Mouse (Mus musculus) heart, embryonic 13.5 days (tissue): Measurements from ENCODE around the gene Phlpp2. TPM values are rescaled to one million over a fixed set of nuclear protein-coding genes. Genes with fewer than 3 reads are reported as not detected.
A peak's percentile ranks its signal among the peaks of the same experiment; 100 is the strongest.

Source experiments
- ATAC-seq: fragments of 200-750 bp; cut with Nextera tagmentation; 2 replicates; pipeline ENCODE4 v1.8.0; 2017; ENCODE audit warnings: moderate TSS enrichment; ENCODE audit not compliant: insufficient number of reproducible peaks, low FRiP score, low TSS enrichment; ENCODE audit errors: extremely low read depth
- H3K27ac ChIP-seq: fragments of 300-500 bp; sonication (generic); replicated peaks from 2 replicates; pipeline ENCODE4 v1.5.1; 2015; ENCODE audit warnings: moderate library complexity, mild to moderate bottlenecking, inconsistent platforms
- H3K27me3 ChIP-seq: fragments of 300-500 bp; sonication (generic); replicated peaks from 2 replicates; pipeline ENCODE4 v1.6.1; 2015; ENCODE audit warnings: mild to moderate bottlenecking, inconsistent platforms
- H3K36me3 ChIP-seq: fragments of 300-500 bp; sonication (generic); 2 replicates; pipeline ENCODE4 v1.6.1; 2015; ENCODE audit warnings: mild to moderate bottlenecking, inconsistent platforms
- H3K4me1 ChIP-seq: fragments of 300-500 bp; sonication (generic); 2 replicates; pipeline ENCODE4 v1.6.1; 2015; ENCODE audit warnings: inconsistent platforms
- H3K4me2 ChIP-seq: fragments of 300-500 bp; sonication (generic); 2 replicates; pipeline ENCODE4 v1.6.1; 2015; ENCODE audit warnings: inconsistent platforms, mild to moderate bottlenecking, moderate library complexity
- H3K4me3 ChIP-seq: fragments of 300-500 bp; sonication (generic); 2 replicates; pipeline ENCODE4 v1.5.1; 2015; ENCODE audit warnings: moderate library complexity, mild to moderate bottlenecking, inconsistent platforms
- H3K9ac ChIP-seq: fragments of 300-500 bp; sonication (generic); 2 replicates; pipeline ENCODE4 v1.6.1; 2015; ENCODE audit warnings: inconsistent platforms, mild to moderate bottlenecking, moderate library complexity
- H3K9me3 ChIP-seq: fragments of 300-500 bp; sonication (generic); 2 replicates; pipeline ENCODE4 v1.6.1; 2016; ENCODE audit warnings: inconsistent platforms
- WGBS: fragments of 180-500 bp; shearing (Covaris S2); methylation state at CpG from one replicate; pipeline ENCODE4 v1.1.7; 2015; ENCODE audit warnings: mixed read lengths; 5-methylcytosine and 5-hydroxymethylcytosine counted together
- polyA plus RNA-seq: library from polyadenylated mRNA; unstranded; fragments of >200 nt; fragmentation: Nextera tagmentation; extraction: Ambion mirVana; gene quantifications from 2 replicates; pipeline ENCODE4 v1.2.1, GENCODE M21; 2015

The Phlpp2 gene
- polyA plus RNA-seq: 1.7 and 1.8 TPM in 2 replicates

DNA sequence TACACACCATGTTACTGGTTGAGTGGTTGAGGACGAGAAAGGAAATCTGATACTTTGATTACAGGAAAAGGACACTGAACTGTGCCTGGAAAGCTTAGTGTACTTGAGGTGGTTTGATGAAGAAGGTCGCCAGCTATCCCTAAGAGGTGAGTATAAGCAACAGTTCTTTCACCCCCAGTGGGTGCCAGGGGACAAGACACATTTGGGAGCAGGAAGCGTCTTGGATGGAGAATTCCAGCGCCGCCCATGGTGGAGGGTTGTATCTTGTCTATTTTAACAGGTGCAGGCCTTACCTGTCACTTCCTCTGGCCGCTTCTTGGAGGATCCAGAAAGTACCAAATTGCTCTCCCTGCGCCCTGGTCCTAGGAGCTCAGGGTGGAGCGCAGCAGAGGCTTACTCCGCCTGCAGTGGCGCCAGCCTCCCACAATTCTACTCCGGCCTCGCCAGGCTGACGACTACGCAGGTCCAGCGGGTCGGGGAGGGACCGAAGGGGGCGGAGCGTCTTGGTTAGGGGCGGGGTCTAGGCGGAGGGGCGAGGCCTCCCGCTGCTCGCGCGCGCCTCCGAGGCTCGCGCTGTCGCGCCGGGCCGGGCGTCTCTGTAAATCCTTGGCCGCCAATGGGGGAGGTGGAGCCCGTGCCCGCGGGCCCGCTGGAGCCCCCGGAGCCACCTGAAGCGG lies at the start of gene Phlpp2:
Phlpp2 (plus strand) TSS at position 540 of the 677 bp plus-strand sequence.
- Histone ChIP-seq H3K36me3 (peaks cover 8% of the 10 kb centered on the region; the same call in 1 of the 2 replicates), H3K9me3 (no peaks in the 10 kb centered on the region), H3K4me1 (peaks cover 16% of the 10 kb centered on the region), H3K4me2 (peak within 1 kb of the TSS; percentile 95), H3K27me3 (no peaks in the 10 kb centered on the region), H3K27ac (peak within 1 kb of the TSS; percentile 84), H3K4me3 (peak within 1 kb of the TSS; percentile 89), H3K9ac (peak within 1 kb of the TSS; percentile 92)
- peak; percentile 97 for ATAC-seq
- under 1% methylated on average over 42 of the region's 42 CpGs for WGBS

DNA sequence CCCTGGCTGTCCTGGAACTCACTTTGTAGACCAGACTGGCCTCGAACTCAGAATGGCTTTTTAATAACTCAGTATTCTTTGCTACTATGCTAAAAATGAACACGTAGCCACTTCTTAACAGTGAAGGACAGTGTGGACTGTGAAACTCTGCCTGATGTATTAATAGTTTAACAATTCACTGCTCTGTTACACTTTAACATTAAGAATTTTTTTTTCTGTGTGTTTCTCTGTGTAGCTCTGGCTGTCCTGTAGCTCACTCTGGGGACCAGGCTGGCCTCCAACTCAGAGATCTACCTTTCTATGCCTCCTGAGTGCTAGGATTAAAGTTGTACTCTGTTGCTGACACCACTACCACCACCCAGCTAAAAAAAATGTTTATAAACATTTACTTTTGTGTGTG lies 44.8 kb upstream of the Phlpp2 start:
- H3K27me3 ChIP-seq: no peaks in the 10 kb centered on the region
- no peak overlapping the region for H3K4me3 ChIP-seq
- no peaks in the 10 kb centered on the region for H3K9me3 ChIP-seq
- H3K9ac ChIP-seq: no peak overlapping the region
- WGBS: 92% methylated on average over 2 of the region's 2 CpGs
- peaks cover 43% of the 10 kb centered on the region for H3K36me3 ChIP-seq
- ATAC-seq: no peak
- H3K4me2 ChIP-seq: no peak overlapping the region
- H3K27ac ChIP-seq: no peak overlapping the region
- peaks cover 4% of the 10 kb centered on the region; the same call in 1 of the 2 replicates for H3K4me1 ChIP-seq

DNA sequence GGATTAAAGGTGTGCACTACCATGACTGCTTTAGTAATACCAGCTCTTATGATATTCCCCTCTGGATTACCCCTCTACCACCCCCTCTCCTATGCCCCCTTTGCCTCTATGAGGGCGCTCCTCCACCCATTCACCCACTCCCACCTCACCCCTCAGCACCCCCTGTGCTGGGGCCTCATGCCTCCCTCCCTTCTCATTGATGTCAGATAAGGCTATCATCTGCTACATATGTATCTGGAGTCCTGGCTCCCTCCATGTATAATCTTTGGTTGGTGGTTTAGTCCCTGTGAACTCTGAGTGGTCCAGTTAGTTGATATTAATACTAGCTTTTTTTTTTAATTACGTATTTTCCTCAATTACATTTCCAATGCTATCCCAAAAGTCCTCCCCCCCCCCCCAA lies 28.5 kb upstream of the Phlpp2 start:
- ATAC-seq: no peak
- peaks cover 79% of the 10 kb centered on the region for H3K36me3 ChIP-seq
- H3K4me1 ChIP-seq: no peaks in the 10 kb centered on the region
- H3K27ac ChIP-seq: no peak overlapping the region
- H3K9me3 ChIP-seq: no peaks in the 10 kb centered on the region
- WGBS: 89% methylated on average over 2 of the region's 2 CpGs
- H3K9ac ChIP-seq: no peak overlapping the region
- H3K27me3 ChIP-seq: no peaks in the 10 kb centered on the region
- no peak overlapping the region for H3K4me3 ChIP-seq
- no peak overlapping the region for H3K4me2 ChIP-seq

DNA sequence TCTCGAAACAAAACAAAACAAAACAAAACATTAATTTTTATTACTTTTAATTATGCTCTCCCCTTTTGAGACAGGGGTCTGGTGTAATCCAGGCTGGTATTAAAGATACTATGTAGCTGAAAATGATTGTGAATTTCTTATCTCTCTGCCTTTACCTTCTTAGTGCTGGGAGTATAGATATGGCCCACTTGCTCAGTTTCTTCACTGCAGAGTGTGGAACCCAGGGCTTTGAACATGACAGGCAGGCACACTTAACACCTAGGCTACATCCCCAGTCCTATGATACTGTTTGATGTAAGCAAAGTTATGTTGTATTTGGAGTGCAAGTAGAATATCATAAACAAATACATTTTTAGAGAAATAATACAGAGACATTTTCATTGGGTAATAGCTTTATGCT lies 25.9 kb upstream of the Phlpp2 start:
- no peaks in the 10 kb centered on the region for H3K27me3 ChIP-seq
- ATAC-seq: no peak
- peaks cover 80% of the 10 kb centered on the region for H3K36me3 ChIP-seq
- no peak overlapping the region for H3K4me2 ChIP-seq
- H3K4me1 ChIP-seq: peaks cover 6% of the 10 kb centered on the region
- 94% methylated on average over 1 of the region's 1 CpGs for WGBS
- no peak overlapping the region for H3K4me3 ChIP-seq
- no peak overlapping the region for H3K9ac ChIP-seq
- no peaks in the 10 kb centered on the region for H3K9me3 ChIP-seq
- H3K27ac ChIP-seq: no peak overlapping the region

DNA sequence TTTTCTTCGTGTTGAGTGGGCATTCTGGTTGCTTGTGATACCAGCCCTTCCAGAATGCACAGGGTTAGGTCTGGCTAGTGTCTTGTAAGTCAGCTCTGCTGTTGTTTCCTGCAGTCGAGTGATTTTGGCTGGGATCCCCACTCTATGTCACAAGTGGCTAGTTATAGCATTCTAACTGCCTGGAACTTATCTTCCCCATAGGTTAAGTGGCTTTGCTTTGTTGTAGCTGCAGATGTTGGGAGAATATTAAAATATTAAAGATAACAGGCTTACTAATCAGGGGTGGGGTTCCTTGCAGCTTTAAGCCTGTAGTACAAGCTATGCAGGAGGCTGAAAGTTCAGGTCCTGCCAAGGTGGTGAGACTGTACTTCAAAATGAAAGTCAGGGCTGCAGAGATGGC lies 20.5 kb upstream of the Phlpp2 start:
- no peaks in the 10 kb centered on the region for H3K27me3 ChIP-seq
- WGBS: 38% methylated on average over 2 of the region's 2 CpGs
- no peak overlapping the region for H3K4me3 ChIP-seq
- peak overlapping the region; percentile 24; the same call in 1 of the 2 replicates for H3K9ac ChIP-seq
- peaks cover 85% of the 10 kb centered on the region for H3K36me3 ChIP-seq
- H3K4me2 ChIP-seq: peak overlapping the region; percentile 24
- peaks cover 21% of the 10 kb centered on the region for H3K4me1 ChIP-seq
- no peaks in the 10 kb centered on the region for H3K9me3 ChIP-seq
- no peak for ATAC-seq
- peak overlapping the region; percentile 80 for H3K27ac ChIP-seq

DNA sequence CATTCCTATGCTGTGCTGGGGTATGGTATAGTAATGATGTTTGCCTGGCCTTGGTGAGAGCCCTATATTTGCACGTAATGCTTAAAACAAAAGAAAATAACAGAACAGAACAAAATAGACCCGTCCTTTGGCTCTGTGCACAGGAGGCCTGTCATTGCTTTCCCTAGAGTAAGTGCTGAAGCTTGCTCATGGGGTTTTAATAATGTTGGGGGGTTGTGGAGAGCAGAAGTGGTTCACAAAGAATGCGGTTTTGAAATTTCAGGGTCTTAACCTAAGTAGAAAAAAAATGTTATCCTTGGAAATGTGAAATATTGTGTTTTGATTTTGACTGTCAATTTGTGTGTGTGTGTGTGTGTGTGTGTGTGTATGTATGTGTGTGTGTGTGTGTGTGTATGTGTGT lies 19.4 kb upstream of the Phlpp2 start:
- H3K27me3 ChIP-seq: no peaks in the 10 kb centered on the region
- H3K9ac ChIP-seq: no peak overlapping the region
- no peak overlapping the region for H3K4me3 ChIP-seq
- no peak overlapping the region for H3K27ac ChIP-seq
- ATAC-seq: no peak
- peaks cover 21% of the 10 kb centered on the region for H3K4me1 ChIP-seq
- H3K9me3 ChIP-seq: no peaks in the 10 kb centered on the region
- H3K36me3 ChIP-seq: peaks cover 84% of the 10 kb centered on the region
- 93% methylated on average over 3 of the region's 3 CpGs for WGBS
- H3K4me2 ChIP-seq: no peak overlapping the region

DNA sequence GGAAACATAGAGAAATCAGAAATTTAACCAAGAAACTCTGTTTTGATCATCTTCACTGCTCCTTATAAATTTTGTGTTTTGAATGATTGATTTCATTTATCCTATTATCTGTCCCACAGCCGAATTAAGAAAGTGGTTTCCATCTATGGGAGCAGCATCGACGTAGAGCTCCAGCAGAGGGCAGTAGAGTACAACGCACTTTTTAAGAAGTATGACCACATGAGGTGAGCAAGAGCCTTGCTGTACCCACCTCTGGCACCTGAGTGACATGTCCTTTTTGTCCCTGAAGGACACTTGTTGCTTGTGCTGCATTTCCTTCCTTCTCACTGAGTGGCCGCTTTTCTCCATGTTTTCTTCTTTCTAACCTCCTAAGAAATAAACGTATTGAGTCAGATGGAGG lies 14.9 kb upstream of the Phlpp2 start:
- Histone ChIP-seq H3K27ac (no peak overlapping the region), H3K27me3 (no peaks in the 10 kb centered on the region), H3K4me1 (peaks cover 6% of the 10 kb centered on the region), H3K4me3 (no peak overlapping the region), H3K9me3 (no peaks in the 10 kb centered on the region), H3K4me2 (no peak overlapping the region), H3K9ac (no peak overlapping the region), H3K36me3 (peaks cover 78% of the 10 kb centered on the region)
- WGBS: 43% methylated on average over 6 of the region's 6 CpGs
- ATAC-seq: no peak

DNA sequence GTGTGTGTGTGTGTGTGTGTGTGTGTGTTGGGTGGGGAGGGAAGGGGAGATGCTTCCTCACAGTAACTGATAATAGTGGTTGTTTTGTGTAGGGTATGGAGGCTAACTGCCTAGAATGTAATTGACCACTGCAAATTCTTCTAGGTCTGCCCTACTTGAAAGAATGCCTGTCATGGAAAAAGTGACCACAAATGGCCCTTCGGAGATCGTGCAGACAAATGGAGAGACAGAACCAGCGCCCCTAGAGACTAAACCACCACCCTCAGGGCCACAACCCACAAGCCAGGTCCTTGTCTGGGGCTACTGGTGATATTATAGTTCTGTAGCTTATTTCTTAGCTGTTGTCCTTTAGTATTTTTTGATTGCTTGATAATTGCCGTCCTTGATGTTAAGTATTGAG lies 13.8 kb upstream of the Phlpp2 start:
- H3K9me3 ChIP-seq: no peaks in the 10 kb centered on the region
- WGBS: 78% methylated on average over 4 of the region's 4 CpGs
- no peak overlapping the region for H3K4me3 ChIP-seq
- ATAC-seq: no peak
- H3K4me1 ChIP-seq: no peaks in the 10 kb centered on the region
- H3K27ac ChIP-seq: no peak overlapping the region
- H3K4me2 ChIP-seq: no peak overlapping the region
- no peak overlapping the region for H3K9ac ChIP-seq
- H3K27me3 ChIP-seq: no peaks in the 10 kb centered on the region
- H3K36me3 ChIP-seq: peaks cover 79% of the 10 kb centered on the region

DNA sequence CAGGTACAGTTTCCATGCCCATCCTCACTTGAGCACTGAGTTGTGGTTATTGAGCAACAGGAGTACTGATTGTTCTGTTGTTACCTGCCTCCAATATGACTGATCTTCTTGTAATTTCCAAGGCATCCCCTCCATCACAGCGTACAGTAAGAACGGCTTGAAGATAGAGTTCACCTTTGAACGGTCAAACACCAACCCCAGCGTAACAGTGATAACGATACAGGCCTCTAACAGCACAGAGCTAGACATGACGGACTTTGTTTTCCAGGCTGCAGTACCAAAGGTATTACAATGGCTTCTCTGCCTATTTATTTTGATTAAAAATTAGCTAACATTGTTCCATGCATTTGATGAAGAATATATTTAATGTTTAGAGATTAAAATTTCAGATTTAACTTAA lies 12.9 kb upstream of the Phlpp2 start:
- Histone ChIP-seq H3K9ac (no peak overlapping the region), H3K4me1 (no peaks in the 10 kb centered on the region), H3K36me3 (peaks cover 79% of the 10 kb centered on the region), H3K27me3 (no peaks in the 10 kb centered on the region), H3K9me3 (no peaks in the 10 kb centered on the region), H3K4me3 (no peak overlapping the region), H3K27ac (no peak overlapping the region), H3K4me2 (no peak overlapping the region)
- no peak for ATAC-seq
- 95% methylated on average over 6 of the region's 6 CpGs for WGBS

DNA sequence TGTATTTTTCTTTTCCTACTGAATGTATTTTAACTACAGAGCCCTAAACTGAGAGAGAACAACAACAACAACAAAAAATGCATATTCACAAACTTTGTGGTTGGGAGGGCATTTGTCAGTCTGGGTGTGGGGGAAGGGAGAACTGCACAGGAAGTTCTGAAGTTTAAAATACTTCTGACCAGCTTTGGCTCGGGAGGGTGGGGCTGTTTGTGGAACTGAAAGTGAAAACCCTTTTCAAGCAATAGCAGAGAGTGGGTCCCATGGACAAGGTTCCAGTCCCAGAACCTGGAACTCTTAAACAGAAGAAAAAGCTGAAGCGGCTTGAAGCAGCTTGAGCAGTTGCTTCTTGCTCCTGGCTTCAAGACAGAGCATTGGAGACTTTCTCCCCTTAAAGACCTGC lies 4.9 kb upstream of the Phlpp2 start:
- H3K36me3 ChIP-seq: peaks cover 45% of the 10 kb centered on the region
- no peaks in the 10 kb centered on the region for H3K27me3 ChIP-seq
- H3K4me2 ChIP-seq: no peak overlapping the region; the same call in 1 of the 2 replicates
- H3K4me3 ChIP-seq: no peak overlapping the region
- H3K27ac ChIP-seq: no peak overlapping the region
- no peak overlapping the region for H3K9ac ChIP-seq
- H3K4me1 ChIP-seq: 0 out of 2 replicates have a peak, but pooled peaks cover 5% of the 10 kb centered on the region
- WGBS: 60% methylated on average over 2 of the region's 2 CpGs
- ATAC-seq: no peak
- no peaks in the 10 kb centered on the region for H3K9me3 ChIP-seq

DNA sequence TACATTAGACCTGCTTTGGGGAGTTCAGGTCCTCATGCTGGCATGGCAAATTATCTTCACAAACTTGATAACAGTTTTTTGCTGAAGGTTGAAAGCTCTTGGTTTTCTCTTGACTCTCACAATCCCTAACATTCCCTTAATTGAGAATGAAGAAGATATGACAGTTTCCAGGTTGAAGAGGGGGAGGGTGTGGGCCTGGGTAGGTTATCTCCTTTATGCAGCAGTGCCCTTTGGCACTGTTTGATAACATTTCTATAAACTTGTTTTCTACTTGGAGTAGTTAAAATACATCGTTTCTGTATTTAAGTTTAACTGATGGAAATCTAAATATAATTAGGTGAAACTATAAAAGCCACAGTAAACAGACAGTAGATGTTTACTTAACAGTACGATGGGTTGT lies 3.5 kb upstream of the Phlpp2 start:
- Histone ChIP-seq H3K4me3 (no peak overlapping the region), H3K9me3 (no peaks in the 10 kb centered on the region), H3K36me3 (peaks cover 35% of the 10 kb centered on the region), H3K27me3 (no peaks in the 10 kb centered on the region), H3K9ac (no peak overlapping the region), H3K4me2 (no peak overlapping the region), H3K4me1 (peaks cover 9% of the 10 kb centered on the region), H3K27ac (no peak overlapping the region)
- ATAC-seq: no peak
- 73% methylated on average over 2 of the region's 2 CpGs for WGBS

DNA sequence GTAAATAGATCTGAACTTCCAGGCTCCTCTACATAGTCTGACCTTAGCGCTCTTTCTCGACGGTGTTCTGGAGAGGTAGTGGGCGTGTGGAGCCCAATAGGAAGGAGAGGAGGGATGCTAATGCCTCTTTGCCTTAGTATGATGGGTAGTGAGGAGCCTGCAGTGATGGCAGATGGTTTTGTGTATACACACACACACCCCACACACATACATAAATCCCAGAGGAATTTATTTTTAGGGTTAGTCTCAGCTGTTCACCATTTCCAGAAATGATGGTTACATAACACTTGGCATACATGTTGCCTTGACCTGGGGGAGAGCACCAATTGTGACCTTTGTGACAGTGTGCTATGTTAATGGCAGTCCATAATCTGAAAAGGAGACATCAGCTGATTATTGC lies 2.8 kb upstream of the Phlpp2 start:
- H3K4me1 ChIP-seq: peaks cover 9% of the 10 kb centered on the region
- no peaks in the 10 kb centered on the region for H3K9me3 ChIP-seq
- 74% methylated on average over 4 of the region's 4 CpGs for WGBS
- no peak overlapping the region for H3K4me3 ChIP-seq
- H3K9ac ChIP-seq: no peak overlapping the region
- H3K36me3 ChIP-seq: peaks cover 27% of the 10 kb centered on the region
- ATAC-seq: no peak
- H3K27ac ChIP-seq: no peak overlapping the region
- no peak overlapping the region for H3K4me2 ChIP-seq
- no peaks in the 10 kb centered on the region for H3K27me3 ChIP-seq
